Mouse (Mus musculus) urinary bladder, postnatal 14 days (tissue): ENCODE measurements around the gene Soga1.
A peak's percentile ranks its signal among the peaks of the same experiment; 100 is the strongest.

ENCODE experiments used
- DNase-seq: peaks from one replicate; pipeline ENCODE4 v3.0.0; 2021; ENCODE audit warnings: low spot score

Soga1 gene

DNA sequence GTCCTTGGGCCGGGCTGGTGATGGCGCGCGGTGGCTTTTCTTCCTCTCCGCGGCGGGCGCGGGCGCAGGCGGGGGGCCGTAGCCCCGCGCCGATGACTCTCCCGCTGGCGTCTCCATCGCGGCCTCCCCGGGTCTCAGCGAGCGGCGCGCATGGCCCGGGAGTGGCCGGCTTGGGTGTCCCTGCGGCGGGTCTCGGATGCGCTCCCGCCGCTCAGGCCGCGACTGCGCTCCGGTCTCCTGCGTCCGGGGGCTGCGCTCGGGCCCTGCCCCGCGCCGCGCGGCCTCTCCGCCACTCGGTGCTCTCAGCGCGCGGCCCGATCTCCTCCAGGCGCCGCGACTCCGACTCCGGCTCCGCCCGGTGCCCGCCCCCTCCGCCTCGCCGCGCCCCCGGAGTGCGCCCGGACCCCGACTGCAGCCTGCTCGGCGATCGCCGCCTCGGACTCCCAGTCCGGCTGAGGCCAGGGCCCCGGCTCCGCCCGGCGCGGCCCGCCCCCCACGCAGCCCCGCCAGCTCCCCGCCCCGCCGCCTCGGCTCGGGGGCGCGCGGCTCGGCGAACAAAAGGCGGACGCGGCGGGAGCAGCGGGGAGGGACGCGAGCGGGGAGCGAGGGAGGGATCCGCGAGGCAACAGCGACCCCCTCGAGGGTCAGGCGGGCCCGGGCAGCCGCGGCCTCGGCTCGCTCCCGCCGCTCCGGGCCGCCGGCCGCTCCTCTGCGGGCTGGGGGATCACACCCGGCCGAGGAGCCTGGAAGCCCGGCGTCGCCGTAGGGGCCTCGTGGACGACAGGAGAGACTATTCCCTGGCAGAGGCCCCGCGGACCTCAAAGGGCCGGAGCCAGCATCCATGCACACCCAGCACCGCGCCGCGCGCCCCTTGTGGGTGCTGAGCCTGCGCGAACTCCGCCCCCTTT lies at the start of gene Soga1:
Gene Soga1, minus strand, starts transcription at position 462 of the 908 bp plus-strand sequence.
- DNase-seq = peak; percentile 84

DNA sequence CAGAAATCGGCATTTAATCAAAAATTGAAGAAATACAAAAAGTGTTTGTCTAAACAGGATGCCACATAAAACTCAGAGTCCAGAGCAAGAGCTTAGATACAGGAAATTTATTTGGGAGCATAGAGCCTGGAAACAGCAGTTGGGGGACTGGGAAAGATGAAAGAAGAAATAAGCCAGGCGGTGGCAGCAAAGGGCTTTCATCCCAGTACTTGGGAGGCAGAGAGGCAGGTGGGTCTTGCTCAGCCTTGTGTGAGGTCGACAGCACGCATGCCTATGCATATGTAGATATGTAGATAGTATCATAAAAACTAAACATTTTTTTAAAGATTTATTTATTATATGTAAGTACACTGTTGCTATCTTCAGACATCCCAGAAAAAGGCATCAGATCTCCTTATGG lies 49.0 kb upstream of the Soga1 start:
- DNase-seq = no peak

DNA sequence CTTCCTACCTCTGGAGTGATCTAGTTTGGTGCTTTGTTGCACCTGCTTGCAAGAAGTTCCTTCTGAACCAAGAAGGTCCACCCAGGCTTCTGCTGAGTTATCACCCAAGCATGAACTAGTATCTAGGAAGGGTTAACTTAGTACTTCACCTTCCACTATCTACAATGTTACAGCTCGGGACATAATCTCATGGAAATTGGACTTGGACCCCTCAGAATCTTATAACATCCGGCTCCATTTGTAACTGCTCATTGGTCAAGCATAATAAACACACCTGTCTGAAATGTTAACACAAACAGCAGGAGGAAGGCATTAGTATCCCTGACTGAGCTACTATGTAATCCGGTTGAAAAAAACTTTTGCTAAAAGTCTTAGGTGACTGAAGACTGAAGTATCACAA lies 48.3 kb upstream of the Soga1 start:
- no peak for DNase-seq

DNA sequence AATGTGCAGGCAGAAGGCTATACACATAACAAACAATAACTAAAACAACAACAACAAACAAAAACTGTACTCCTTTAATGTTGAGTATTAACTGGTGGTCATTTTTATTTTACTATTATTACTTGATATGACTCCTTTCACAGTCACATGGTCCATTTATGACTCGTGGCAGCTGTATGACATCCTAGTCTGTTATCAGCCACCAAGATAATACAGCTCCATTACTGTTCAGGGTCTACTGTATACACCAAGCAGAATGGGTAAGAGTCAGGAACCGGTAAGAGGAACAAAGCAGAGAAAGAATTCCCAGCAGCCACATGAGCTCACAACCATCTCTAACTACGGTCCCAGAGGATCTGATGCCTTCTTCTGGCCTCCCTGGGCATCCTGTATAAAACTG lies 46.2 kb upstream of the Soga1 start:
- DNase-seq = no peak

DNA sequence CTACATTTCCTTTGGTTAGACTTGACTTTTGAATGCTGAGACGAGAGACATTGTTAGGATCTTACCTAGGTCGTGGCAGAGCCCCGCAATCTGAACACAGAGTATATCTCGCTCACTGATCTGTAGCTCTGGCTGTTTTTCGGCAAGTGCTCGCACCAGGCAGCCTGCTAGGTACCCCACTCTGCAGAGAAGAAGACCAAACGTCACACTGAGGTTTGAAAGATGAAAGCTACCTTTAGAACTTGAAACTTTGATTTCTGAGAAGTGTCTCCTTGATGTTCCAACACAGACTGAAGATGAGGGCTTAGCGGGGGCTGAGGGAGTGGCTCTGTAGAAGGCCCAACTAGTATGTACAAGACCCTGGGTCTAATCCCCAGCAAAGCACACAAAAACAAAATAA lies 42.7 kb upstream of the Soga1 start:
- no peak for DNase-seq

DNA sequence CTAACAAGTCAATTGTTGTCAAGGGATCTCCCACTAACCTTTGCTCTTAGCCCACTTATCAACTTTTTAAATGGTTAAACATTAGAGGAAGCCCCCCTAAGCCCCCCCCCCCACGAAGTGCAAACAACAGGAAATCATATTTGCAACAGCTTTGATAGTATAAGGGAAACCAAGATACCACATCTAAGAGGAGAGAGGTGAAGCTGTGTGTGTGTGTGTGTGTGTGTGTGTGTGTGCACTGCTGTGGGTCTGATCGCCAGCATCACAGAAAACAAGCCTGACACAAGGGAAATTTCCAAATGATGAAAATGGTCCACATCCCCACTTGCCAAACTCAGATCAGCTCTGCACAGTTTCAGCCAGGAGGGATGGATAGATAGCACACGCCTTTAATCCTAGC lies 40.0 kb upstream of the Soga1 start:
- DNase-seq = no peak

DNA sequence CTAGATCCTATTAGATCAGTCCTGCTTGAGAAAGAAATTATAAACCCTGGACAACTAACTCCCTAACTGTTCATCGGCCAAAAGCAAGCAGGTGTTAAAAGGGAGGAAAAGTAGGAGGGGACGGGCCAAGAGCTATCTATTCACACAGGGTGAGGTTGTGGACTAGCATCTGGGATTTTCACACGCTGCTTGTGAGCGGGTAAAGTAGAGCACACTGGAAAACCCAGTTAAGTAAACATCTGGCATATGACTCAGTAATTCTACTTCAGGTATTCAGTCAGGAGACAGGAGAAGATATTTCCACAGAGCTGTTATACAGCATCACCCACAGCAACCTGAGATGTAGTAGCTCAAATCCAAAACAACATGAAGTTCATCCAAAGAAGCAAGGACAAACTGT lies 39.5 kb upstream of the Soga1 start:
- no peak for DNase-seq

DNA sequence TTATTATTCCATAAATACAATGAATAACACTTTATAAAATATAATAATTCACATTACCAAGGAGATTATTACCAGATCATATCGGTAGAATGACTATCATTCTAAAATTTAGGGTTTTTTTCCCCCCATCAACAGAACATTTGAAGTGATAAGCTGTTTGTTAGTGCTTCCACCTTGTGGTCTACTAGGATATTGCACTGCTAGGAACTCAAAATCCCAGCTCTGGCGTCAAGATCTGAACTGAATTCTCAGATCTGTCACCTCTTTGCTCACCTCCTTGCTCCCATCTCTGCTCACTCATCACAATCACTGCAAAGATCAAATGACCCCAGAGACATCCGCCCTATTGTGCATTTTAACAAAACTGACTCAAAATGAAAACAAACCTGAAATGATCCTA lies 37.9 kb upstream of the Soga1 start:
- no peak for DNase-seq

DNA sequence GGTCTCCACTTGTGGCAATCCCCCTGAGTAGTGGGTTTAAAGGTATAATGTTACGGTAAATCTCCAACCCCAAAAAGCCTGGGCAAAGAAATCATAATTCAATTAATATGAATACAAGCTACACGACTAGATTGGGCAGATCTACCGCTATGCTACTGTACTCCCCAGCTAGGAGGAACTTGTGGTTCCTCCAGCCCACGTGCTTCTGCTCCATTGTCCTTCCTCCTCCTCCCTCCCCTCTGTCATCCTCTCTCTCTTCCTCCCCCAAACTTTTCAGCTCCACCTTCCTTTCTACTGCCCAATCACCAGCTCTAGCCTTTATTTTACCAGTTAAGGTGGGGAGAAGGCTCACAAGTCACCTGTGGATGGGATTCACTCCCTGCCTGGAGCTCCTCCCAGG lies 29.2 kb upstream of the Soga1 start:
- no peak for DNase-seq

DNA sequence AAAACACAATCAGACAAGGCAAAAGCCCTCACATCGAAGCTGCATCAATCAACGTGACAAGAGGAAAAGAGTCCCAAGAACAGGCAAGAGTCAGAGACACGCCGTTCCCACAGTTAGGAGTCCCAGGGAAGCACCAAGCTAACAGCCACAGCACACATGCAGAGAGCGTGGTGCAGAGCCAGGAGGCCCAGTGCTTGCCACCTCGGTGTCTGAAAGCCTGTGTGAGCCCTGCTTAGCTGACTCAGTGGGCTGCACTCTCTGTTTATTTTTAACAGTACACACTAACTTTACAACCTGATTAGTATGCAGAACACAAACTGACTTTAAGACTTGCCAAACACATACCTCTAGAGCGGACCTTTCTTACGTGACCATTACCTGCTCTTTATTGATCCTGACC lies 25.4 kb upstream of the Soga1 start:
- no peak for DNase-seq

DNA sequence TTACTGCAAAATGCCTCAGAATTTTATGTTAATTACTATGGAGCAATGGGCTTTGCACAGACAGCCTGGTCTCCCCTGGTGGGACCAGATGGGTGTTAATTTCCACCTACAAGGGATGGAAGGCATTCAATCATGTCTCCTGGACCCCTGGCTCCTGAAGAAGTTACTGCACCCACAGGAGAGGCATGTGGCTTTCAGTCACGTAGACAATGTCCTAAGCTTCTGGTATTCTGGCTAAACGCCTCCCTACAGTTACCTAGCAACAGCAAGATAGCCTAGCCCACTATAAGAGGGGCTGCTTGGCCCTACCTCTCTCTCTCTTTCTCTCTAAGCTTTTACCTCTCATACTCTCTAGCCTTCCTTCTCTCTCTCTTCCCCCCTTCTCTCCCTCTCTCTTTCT lies 23.2 kb upstream of the Soga1 start:
- no peak for DNase-seq

DNA sequence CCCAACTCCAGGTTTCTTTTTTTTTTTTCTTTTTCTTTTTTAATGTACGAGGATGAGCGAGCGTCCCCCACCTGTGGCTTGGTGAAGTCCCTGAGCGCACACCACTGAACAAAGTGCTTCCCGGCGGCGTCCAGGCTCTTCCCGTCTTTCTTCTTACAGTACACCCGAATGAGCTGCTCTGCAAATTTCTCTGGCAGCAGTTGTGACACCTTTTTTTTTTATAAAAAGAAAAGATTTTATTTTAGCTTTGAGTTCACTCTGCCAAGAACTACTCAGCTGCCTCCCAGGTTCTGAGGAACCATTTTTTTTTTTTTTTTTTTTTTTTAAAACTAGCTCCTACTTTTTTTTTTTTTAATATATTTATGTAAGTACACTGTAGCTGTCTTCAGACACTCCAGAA lies 22.6 kb upstream of the Soga1 start:
- no peak for DNase-seq

DNA sequence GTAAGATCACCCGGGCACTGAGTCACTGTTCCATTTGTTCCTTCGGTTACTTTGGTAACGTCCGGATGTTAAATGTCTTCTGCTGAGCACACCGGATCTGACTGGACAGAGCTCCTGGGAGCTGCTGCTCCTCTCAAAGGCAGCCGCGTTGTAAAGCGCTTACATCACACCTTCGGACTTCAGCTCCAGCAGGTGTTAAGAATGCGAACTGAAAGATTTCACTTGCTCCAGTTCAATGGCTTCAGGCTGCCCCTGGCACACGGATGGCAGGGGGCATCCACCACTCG lies 21.2 kb upstream of the Soga1 start:
- no peak for DNase-seq

DNA sequence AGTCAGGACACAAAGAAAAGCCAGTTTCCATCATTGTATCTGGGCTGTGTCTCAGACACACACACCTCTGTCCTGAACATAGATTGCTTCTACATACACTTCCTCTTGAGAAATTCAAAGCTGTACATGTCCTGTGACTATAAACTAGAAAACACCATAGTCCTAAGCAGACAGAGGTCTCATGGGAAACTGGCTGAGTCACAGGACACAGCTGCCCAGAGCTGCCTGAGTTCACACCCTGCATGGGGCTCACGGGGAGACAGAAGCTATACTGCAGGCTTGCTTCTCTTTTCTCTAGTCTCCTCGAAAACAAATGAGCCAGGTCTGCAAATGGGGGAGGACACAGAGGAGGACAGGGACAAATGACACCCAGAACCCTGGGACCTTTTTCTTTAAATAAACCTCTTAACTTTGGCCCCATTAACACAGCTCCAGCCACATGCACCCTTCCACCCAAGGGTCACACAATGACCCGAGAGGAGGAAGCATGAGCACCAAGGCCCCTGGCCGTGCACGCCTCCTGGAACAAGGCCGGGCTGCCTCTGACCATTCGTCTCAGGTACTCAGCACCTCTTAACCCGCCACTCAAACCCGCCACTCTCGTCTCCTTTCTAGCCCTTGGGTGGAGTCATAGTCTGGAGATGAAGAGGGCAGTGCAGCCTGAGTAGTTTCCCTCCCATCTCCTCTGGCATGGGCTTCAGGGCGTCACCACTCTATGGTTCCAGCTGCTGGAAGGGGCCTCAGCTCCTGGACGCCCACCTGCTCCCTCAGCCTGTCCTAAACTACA lies 20.7 kb upstream of the Soga1 start:
- DNase-seq = no peak

DNA sequence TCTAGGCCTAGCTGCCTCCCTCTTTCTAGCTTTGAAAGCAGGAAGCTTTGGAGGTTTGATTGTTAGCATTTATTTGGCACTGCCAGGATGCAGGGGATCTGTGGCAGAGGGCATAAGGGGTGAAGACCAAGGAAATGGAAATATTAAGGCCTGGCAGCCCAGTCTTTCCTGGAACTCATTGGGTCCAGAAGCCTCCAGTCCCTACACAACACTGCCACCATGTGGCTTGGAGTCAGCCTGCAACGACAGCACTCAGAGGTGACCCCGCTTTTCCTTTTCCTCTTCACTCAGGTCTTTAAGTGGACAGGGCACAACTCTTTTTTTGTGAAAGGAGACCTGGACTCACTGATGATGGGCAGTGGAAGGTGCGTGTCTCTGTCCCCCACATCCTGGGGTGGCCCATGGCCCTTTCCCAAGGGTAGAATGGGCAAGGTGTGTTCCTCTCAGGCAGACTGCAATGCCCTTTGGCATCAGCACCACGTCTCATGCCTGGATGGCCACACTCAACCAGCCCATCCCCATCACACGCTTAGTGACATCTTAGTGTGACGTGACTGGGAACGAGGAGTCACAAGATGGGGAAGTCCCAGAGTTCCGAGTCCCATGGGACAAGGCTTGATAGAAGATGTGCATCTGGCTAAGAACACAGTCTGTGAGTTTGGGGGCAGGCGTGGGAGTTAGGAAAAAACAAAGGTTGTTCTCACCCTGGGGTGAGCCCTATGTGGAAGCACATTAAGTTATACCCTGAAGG lies 16.1 kb upstream of the Soga1 start:
- DNase-seq = peak; percentile 71

DNA sequence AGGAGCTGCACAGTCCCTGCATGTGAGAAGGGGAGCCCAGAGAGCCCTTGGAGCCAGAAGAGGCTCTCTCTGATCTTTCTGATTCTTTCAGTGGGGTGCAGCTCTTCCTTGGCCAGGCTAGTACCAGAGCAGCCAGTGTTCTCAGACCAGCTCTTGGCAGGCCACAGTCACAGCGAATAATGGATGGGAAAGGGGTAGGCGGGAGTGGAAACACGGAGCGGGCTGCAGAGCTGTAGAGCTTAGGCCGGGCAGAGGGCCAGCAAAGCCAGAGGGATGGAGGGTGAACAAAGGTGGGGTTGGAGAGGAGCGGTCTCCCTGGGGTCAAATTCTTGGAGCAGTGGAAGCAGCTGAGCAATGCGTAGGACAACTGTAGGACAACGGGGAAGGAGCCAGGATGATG lies 13.0 kb upstream of the Soga1 start:
- DNase-seq = no peak

DNA sequence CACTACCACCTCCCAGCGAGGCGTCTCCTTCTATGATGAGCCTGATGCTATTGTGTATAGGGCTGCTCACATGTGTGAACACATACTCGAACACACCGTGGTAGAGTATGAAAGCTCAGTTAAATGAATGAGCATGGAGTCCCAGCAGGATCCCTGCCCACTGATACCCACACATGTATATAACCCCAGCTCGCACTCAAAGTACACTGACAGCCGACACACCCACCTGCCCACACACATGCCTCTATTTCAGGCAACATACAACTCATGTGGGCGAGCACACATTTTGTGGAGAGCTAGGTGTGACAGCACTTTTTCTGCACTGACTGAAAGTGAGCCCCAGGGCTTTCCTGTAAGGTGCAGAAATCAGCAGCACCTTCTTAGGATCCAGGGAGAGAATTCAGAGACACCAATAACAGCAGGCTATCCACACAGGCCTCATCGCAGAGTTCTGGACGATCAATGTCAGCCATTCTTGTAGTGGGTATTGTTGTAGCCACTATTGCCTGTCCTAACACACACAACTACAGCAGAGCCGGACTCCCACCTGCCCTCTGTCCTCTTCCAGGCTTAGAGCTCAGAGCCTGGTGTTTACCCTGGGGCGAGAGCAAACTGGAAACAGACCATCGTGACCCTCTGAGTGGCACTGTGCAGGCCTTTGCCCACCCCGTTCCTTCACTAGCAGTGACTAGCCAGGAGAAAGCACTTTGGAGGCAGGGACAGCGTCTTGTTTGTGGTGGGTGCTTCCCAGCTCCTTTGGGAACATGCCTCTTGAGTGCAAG lies 8.7 kb upstream of the Soga1 start:
- no peak for DNase-seq

DNA sequence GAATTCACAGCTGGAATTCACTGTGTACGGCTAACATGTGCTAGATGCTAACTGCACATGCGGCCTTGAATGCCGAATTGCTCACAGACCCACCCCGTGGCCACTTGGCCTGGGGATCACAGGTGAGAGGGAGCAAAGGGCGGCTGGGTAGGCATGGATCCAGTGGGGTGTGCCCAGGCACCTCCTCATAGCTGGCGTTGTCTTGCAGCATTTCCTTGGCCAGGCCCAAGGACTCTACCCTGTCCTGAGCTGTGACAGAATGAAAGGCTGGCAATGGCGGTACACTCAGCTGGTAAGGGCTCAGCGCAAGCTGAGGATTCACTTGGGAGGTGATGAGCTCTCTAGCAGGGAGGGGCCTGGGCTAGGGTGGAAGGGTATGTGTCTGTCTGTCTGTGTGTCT lies 7.7 kb upstream of the Soga1 start, which contains the start of gene Tldc2:
Gene Tldc2, plus strand, starts transcription at position 260 of the 400 bp plus-strand sequence.
- DNase-seq = no peak

DNA sequence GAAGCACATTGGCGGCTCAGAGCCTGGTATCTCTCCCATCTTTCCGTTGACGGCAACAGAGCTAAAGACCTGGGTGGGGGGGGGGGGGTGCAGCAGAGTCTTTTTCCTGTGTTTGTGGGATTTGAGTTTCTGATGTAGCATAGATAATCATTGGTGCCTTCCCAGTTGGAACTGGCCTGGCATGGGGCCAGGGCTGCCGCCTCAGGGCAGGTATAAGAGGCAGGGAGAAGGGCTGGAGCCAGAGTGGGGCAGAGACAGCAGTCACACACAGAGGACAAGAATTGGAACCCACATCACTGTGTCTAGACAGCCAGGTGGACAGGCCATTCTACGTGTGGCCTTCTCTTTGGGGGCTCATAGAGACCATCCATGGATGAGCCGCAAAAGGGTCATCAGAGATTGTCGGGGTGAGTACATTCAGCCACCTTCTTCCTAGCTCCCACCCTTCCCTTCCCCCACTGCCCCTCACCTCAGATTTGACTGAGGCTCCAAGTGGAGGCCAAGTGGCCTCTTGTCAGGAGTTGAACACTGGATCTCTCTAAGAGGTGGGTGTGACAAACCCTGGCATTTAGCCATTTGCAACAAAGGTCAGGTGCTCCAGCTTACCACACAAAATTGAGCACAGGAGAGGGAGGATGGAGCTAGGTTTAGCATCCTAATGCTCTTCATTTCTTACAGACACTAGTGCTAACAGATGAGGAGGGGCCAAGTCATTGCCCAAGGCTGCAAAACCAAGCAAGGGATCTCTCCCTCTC lies 6.0 kb upstream of the Soga1 start:
- no peak for DNase-seq

DNA sequence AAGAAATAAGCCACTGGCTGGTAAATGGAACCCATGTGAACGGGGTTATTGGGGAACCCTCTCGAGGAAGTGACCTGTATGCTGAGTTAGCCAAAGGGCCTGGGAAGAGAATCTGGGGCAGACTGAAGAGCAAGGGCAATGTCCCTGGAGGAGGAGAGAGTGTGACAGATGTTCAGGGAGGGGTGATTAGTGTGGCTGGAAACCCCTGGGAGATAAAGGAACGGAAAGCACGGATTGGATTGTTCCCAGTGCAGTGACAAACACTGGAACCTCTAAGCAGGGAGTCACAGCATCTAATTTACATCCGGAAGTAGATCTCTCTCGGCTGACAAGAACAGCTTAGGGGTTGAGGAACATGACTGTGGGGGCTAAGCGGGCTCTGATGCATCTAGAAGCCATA lies 2.9 kb upstream of the Soga1 start:
- no peak for DNase-seq

DNA sequence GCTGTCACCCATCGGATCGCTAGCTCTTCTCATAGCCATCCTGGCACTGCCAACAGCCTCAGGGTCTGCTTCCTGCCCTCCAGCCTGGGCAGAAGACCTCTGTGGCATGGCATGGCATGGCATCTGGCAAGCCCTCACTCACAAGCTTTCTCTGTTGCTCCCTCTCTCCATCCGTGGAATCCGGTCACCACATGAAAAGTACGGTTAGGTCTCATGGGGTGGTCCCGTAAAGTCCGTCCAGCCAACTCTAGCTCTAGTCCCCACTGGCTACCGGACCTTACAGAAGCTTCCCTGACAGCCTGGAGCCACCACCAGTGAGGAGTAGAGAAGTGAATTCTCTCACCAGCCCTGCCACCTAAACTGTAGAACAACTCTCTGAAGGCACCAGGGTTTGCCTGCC lies 2.3 kb upstream of the Soga1 start:
- DNase-seq = no peak
